Mouse (Mus musculus) heart, postnatal 10 days (tissue): ENCODE results near the gene Ralgds. TPM values are rescaled to one million over a fixed set of nuclear protein-coding genes. Genes with fewer than 3 reads are reported as not detected.

Source experiments
- DNase-seq, 2 experiments: peaks; one replicate each; pipeline ENCODE4 v3.0.0; 2021
- intact Hi-C: fragments of 180-260 bp; cut with DNase I; formaldehyde crosslinking; loops from one replicate; pipeline ENCODE4 v1.15.1; 2025
- total RNA-seq, 2 experiments: library from RNA; stranded (reverse); gene quantifications; 2 replicates each; pipeline ENCODE4 v1.2.3; 2021

Gene Ralgds
- total RNA-seq, 2 experiments from 2014 or later: 20.6 to 26.6 TPM

DNA sequence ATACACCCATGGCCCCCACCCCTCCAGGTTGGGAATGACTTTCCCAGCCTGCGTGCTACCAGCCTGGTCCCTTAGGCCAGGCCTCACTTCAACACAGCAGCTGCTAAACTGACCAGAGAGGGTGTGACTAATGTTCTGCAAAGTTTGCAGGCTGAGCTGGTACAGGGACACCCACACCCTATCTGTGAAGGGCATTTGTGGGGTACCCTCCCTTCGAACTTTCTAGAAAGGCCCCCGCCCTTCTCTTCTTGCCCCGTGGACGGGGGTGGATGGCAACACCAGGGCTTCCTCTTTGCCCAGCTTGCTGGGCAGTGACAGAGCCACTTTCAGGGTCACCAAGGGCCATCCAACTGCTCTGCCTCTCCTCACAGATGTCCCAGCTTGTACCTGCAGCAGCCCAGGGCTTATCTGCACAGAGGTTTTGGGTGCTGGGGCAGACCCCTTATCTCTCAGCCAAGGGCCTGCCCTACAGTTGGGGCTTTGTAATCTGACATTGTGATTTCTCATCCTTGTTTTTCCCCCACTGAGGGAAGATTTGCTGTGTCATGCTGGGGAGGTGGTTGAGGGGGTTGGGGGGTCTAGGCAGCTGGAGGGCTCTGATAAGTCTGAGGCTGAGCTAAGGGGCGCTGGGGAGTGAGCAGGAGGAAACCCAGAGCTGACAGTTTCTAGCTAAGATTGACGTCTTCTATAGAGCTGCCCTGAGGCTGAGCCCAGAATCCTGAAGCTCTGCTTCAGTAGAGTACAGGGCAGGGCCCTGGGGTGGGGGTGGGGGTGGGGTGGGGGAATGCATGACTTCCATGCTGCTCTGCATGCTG, 85.0 kb downstream of the Ralgds start:
- intact Hi-C loops: no loop called here
- DNase-seq: no peak

DNA sequence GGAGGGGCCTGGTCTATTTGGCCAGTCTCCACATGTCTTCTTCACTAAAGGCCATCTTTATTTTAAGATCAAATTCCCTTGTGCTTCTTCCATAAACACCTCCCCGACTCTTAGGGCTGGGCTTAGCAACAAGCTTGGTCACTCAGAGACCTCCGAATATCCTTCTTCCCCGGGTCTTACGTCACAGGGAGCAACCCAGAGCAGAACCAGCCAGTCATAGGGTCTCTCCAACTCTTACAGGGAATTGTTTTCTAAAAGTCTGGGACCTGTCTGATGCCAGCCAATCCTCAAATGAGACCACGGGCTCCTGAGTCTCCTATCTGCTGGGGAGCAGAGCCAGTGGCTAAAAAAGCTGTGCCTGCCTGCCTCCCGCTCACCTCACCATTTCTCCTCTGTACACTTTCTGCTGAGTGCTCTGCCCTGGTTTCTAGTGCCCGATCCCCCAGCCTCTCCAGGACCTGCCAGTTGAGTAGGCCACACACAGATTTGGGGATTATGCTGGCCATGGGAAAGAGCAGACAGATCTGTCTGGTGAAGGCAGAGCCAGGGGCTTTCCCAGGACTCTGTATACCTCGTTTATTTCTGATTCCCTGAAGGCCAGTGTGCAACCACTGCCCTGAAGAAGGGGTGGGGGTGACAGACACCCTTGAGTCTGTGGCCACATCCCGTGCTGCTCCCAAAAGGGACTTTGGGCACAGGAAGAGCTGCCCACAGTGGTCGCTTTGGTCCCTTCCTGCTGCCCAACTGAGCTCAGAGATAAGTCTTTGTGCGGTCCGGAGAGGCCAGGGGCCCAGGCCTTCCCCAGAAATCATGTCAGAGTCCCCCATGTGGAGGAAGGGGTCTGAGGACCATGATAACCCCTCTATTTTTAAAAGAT, 86.0 kb downstream of the Ralgds start:
- intact Hi-C loops: no loop called here
- no peak for DNase-seq

DNA sequence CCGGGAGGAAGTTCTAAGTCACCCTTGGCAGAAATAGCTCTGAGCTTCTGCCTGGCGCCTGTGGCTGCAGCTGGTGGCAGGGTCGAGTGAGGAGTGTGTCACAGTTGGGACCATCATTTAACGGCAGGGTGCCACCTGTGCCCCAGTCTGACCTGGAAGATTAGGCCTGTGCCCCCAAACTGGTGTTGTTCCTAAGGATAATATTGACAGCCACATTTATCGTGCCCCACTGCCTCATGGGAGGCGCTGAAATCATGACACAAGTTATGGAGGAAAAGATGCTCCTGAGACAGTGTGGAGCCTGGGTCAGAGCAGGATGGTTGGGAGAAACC, 86.6 kb downstream of the Ralgds start:
- DNase-seq: no peak
- intact Hi-C loops: no loop called here

DNA sequence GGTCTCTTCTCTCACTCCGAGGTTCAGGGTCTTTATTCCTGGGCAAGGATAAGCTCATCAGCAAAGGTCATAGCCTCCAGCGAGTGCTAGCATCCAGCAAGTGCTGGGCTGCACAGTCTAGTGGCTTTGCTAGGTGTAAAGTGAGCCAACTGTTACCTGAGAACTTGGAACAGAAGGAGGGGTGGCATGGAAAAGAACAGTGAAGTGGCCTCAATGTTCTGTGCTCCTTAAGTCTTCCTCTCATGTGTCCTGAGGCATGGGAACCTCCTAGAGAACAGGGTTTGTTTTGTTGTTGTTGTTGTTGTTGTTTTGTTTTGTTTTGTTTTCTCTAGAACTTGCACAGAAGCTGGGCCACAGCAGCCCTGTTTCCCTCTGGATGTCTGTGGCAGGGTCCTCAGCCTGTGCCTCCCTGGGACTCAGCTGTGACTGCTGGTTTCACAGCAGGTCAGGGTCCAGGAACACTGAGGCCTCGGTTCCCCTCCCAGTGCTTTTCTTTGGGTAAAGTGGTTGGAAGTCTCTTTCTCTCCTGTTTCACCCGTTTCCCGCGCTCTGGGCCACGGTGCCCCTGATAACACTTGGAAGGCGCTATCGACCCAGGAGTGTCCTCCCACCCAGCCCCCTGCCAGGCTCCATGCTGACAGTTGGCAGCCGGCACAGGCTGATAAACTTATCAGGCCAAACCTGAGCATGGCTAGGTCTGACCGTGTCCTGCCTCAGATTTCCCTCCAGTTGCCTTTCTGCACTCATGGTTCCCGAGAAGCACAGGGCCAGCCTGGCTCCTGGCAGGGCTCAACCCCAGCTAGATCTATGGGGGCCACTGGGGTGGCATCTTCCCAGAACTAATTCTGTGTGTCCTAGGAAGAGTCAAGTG, 89.0 kb downstream of the Ralgds start:
- intact Hi-C loops: no loop called here
- DNase-seq: no peak

Other genes with a start within 250 kb of the Ralgds start
- gene Ppp1r26, start 66.3 kb upstream of the Ralgds start, total RNA-seq: 1 to 10 TPM; 3.1 to 5.0 TPM
- under 1 TPM in 1 of 2 experiments, not detected in 1; 0.34 TPM for gene 1700007K13Rik, start 46.8 kb upstream of the Ralgds start, total RNA-seq
- gene Mrps2, start 45.1 kb upstream of the Ralgds start, total RNA-seq: 10 to 100 TPM; 45.1 to 48.3 TPM
- 1 to 10 TPM; 2.5 to 2.8 TPM for gene Gbgt1, start 16.2 kb upstream of the Ralgds start, total RNA-seq
- gene Gm10134, start 7.0 kb upstream of the Ralgds start, total RNA-seq: 1 to 10 TPM; 1.7 to 2.8 TPM
- gene Cel, start 50.3 kb downstream of the Ralgds start, total RNA-seq: not detected
- gene Gtf3c5, start 70.6 kb downstream of the Ralgds start, total RNA-seq: 10 to 100 TPM; 14.1 to 15.4 TPM
- not detected for gene Gfi1b, start 108.9 kb downstream of the Ralgds start, total RNA-seq
- 10 to 100 TPM; 16.4 to 19.8 TPM for gene Tsc1, start 128.1 kb downstream of the Ralgds start, total RNA-seq
- gene Spaca9, start 186.6 kb downstream of the Ralgds start, total RNA-seq: not detected
- gene Ak8, start 187.0 kb downstream of the Ralgds start, total RNA-seq: not detected